Mouse (Mus musculus): ENCODE measurements around the gene Olfr823. TPM values are rescaled to one million over a fixed set of nuclear protein-coding genes. Genes with fewer than 3 reads are reported as not detected.

Gene Olfr823
- polyA plus RNA-seq (2015; fragmentation: Nextera tagmentation; extraction: Ambion mirVana): not detected in 2 replicates

DNA sequence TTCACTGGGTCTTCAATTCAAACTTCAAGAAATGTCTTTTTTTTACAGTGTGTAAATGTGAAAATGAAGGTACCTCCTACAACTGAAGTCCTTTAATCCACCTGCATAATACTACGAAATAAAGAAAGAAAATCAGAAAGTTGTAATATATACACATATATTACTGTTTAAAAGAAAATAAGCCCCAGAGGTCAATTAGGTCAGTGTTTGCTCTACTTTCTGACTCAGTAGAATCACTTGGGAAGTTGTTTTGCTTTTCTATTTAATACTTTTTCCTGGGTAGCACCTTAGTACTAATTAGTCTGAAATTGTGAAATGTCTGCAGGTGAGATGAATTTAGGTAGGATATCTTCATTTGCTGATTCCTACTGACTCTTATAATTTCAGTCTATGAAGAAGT lies at the start of gene Olfr823:
Gene Olfr823, minus strand, starts transcription at position 101 of the 400 bp plus-strand sequence.

DNA sequence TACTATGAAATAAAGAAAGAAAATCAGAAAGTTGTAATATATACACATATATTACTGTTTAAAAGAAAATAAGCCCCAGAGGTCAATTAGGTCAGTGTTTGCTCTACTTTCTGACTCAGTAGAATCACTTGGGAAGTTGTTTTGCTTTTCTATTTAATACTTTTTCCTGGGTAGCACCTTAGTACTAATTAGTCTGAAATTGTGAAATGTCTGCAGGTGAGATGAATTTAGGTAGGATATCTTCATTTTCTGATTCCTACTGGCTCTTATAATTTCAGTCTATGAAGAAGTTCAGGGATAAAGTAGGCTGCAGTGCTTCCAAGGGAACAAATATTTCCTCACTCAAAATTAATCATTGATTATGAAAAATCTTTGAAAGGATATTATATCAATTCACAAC lies 14.7 kb upstream of the Olfr823 start, which contains the start of gene Olfr824:
Gene Olfr824, minus strand, starts transcription at position 101 of the 400 bp plus-strand sequence.

DNA sequence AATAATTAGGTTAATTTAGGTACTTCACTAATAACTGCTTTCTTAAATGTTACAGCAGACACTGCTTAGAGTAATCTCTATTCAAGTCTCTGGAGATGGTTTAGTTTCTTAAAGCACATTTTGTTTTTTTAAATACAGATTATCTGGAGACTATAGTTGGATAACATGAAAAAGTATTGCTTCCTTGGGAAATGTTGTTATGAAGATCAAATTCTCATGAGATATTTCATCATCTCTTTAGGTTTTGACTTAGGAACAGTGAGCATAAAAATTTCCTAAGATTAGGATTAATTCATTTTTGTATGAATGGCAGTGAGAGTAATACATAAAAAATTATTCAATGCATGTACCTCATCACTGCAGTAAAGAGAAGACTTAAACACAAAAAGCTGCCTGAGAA lies 44.3 kb downstream of the Olfr823 start, which contains the start of gene Olfr822:
Gene Olfr822, plus strand, starts transcription at position 301 of the 400 bp plus-strand sequence.

Other genes starting within 250 kb of the Olfr823 start
- not detected in 2 replicates for gene Olfr814, start 235.5 kb downstream of the Olfr823 start, polyA plus RNA-seq (2015; fragmentation: Nextera tagmentation; extraction: Ambion mirVana)
- gene Olfr815, start 209.5 kb downstream of the Olfr823 start, polyA plus RNA-seq (2015; fragmentation: Nextera tagmentation; extraction: Ambion mirVana): not detected in 2 replicates
- gene Olfr816, start 199.8 kb downstream of the Olfr823 start, polyA plus RNA-seq (2015; fragmentation: Nextera tagmentation; extraction: Ambion mirVana): not detected in 2 replicates
- not detected in 2 replicates for gene Olfr818, start 166.3 kb downstream of the Olfr823 start, polyA plus RNA-seq (2015; fragmentation: Nextera tagmentation; extraction: Ambion mirVana)
- not detected in 2 replicates for gene Olfr819, start 148.1 kb downstream of the Olfr823 start, polyA plus RNA-seq (2015; fragmentation: Nextera tagmentation; extraction: Ambion mirVana)
- not detected in 2 replicates for gene Olfr247, start 139.2 kb downstream of the Olfr823 start, polyA plus RNA-seq (2015; fragmentation: Nextera tagmentation; extraction: Ambion mirVana)
- gene Gm10310, start 130.3 kb downstream of the Olfr823 start, polyA plus RNA-seq (2015; fragmentation: Nextera tagmentation; extraction: Ambion mirVana): not detected in 2 replicates
- not detected in 2 replicates for gene Olfr820, start 102.8 kb downstream of the Olfr823 start, polyA plus RNA-seq (2015; fragmentation: Nextera tagmentation; extraction: Ambion mirVana)
- gene Olfr821, start 85.0 kb downstream of the Olfr823 start, polyA plus RNA-seq (2015; fragmentation: Nextera tagmentation; extraction: Ambion mirVana): not detected in 2 replicates
- not detected in 2 replicates for gene Olfr822, start 44.2 kb downstream of the Olfr823 start, polyA plus RNA-seq (2015; fragmentation: Nextera tagmentation; extraction: Ambion mirVana)
- gene Olfr824, start 14.6 kb upstream of the Olfr823 start, polyA plus RNA-seq (2015; fragmentation: Nextera tagmentation; extraction: Ambion mirVana): not detected in 2 replicates
- gene Olfr825, start 51.4 kb upstream of the Olfr823 start, polyA plus RNA-seq (2015; fragmentation: Nextera tagmentation; extraction: Ambion mirVana): not detected in 2 replicates
- not detected in 2 replicates for gene Olfr826, start 68.8 kb upstream of the Olfr823 start, polyA plus RNA-seq (2015; fragmentation: Nextera tagmentation; extraction: Ambion mirVana)
- gene Olfr827, start 99.0 kb upstream of the Olfr823 start, polyA plus RNA-seq (2015; fragmentation: Nextera tagmentation; extraction: Ambion mirVana): not detected in 2 replicates
- gene Neurod4, start 164.9 kb upstream of the Olfr823 start, polyA plus RNA-seq (2015; fragmentation: Nextera tagmentation; extraction: Ambion mirVana): not detected in 2 replicates
- gene Tespa1, start 207.5 kb upstream of the Olfr823 start, polyA plus RNA-seq (2015; fragmentation: Nextera tagmentation; extraction: Ambion mirVana): 7.5 and 10.8 TPM in 2 replicates